Mouse (Mus musculus) heart, embryonic 14.5 days (tissue): ENCODE data around the gene Ear10. TPM values are rescaled to one million over a fixed set of nuclear protein-coding genes. Genes with fewer than 3 reads are reported as not detected.
"Not testable (repeated sequence)": the region's sequence is repeated elsewhere in the genome, so short reads cannot be mapped to it uniquely, and the experiment has no call there.

Experiments used
- ATAC-seq: fragments of 200-750 bp; cut with Nextera tagmentation; 2 replicates; pipeline ENCODE4 v1.8.0; 2017; ENCODE audit warnings: low read depth, moderate TSS enrichment; ENCODE audit not compliant: insufficient number of reproducible peaks, insufficient read depth, low FRiP score
- H3K27ac ChIP-seq, 2 experiments: fragments of 200-500 bp in 1 of 2; fragments of 300-500 bp in 1 of 2; sonication (generic) in 1 of 2; replicated peaks in 1 of 2; 2 replicates each; pipeline ENCODE4 v1.5.1; 2012 to 2014; ENCODE audit warnings: low read depth in 2 of 2, low read length in 2 of 2, control low read depth in 1 of 2, mild to moderate bottlenecking in 1 of 2, mixed read lengths in 1 of 2; ENCODE audit not compliant: control insufficient read depth in 1 of 2, insufficient read depth in 1 of 2
- H3K27me3 ChIP-seq: fragments of 300-500 bp; sonication (generic); 2 replicates; pipeline ENCODE4 v1.6.1; 2014; ENCODE audit warnings: mild to moderate bottlenecking, low read length, control low read depth; ENCODE audit not compliant: control insufficient read depth, insufficient read depth
- H3K36me3 ChIP-seq: fragments of 300-500 bp; sonication (generic); 2 replicates; pipeline ENCODE4 v1.6.1; 2014; ENCODE audit warnings: mild to moderate bottlenecking, control low read depth, low read length, mixed read lengths; ENCODE audit not compliant: control insufficient read depth, insufficient read depth
- H3K4me1 ChIP-seq, 2 experiments: fragments of 200-500 bp in 1 of 2; fragments of 300-500 bp in 1 of 2; sonication (generic) in 1 of 2; 2 replicates each; pipeline ENCODE4 v1.6.1; 2012 to 2014; ENCODE audit warnings: low read length in 2 of 2, control low read depth in 1 of 2, mixed read lengths in 1 of 2; ENCODE audit not compliant: control insufficient read depth in 2 of 2, insufficient read depth in 2 of 2
- H3K4me2 ChIP-seq: fragments of 300-500 bp; sonication (generic); 2 replicates; pipeline ENCODE4 v1.6.1; 2014; ENCODE audit warnings: mild to moderate bottlenecking, low read length
- H3K4me3 ChIP-seq, 2 experiments: fragments of 200-500 bp in 1 of 2; fragments of 300-500 bp in 1 of 2; sonication (generic) in 1 of 2; 2 replicates each; pipeline ENCODE4 v1.5.1; 2012 to 2014; ENCODE audit warnings: low read length in 2 of 2, mild to moderate bottlenecking in 2 of 2, control low read depth in 1 of 2, low read depth in 1 of 2, moderate library complexity in 1 of 2; ENCODE audit not compliant: control insufficient read depth in 1 of 2, insufficient read depth in 1 of 2
- H3K9ac ChIP-seq: fragments of 300-500 bp; sonication (generic); 2 replicates; pipeline ENCODE4 v1.6.1; 2014; ENCODE audit warnings: mild to moderate bottlenecking, low read length
- H3K9me3 ChIP-seq: fragments of 300-500 bp; sonication (generic); 2 replicates; pipeline ENCODE4 v1.6.1; 2016; ENCODE audit warnings: low read length, control low read depth; ENCODE audit not compliant: control insufficient read depth
- WGBS: fragments of 180-500 bp; shearing (Covaris S2); extraction: QIAGEN DNeasy Blood & Tissue Kit; methylation state at CpG from one replicate; pipeline ENCODE4 v1.1.7; 2014; 5-methylcytosine and 5-hydroxymethylcytosine counted together
- polyA plus RNA-seq: library from polyadenylated mRNA; unstranded; fragments of >200 nt; fragmentation: Nextera tagmentation; extraction: Ambion mirVana; gene quantifications from 2 replicates; pipeline ENCODE4 v1.2.1, GENCODE M21; 2014

Gene Ear10
- polyA plus RNA-seq, result not detected in 2 replicates

GRCm38 (mm10) chr14:43923459-43923858 is at the start of gene Ear10:
Ear10 (minus strand) TSS chr14:43923559.
- not testable (repeated sequence) for H3K4me3 ChIP-seq
- 87% methylated on average over 3 of the region's 3 CpGs for WGBS

GRCm38 (mm10) chr14:43956769-43957168 is 33.4 kb upstream of the Ear10 start, which contains the start of gene Ang5:
Ang5 (plus strand) TSS chr14:43957069.
- not testable (repeated sequence) for H3K4me3 ChIP-seq, H3K4me2 ChIP-seq, H3K9ac ChIP-seq, H3K27ac ChIP-seq, H3K36me3 ChIP-seq, H3K9me3 ChIP-seq, H3K27me3 ChIP-seq, H3K4me1 ChIP-seq, ATAC-seq
- WGBS, result no CpG with 5 or more reads among the region's 2 CpGs

More at GRCm38 (mm10) chr14:43923459-43923858, at the start of gene Ear10:
- H3K36me3 ChIP-seq, H3K4me1 ChIP-seq, H3K4me2 ChIP-seq, ATAC-seq, H3K27me3 ChIP-seq, H3K9me3 ChIP-seq, H3K9ac ChIP-seq, H3K27ac ChIP-seq: not testable (repeated sequence)

- not testable (repeated sequence) for H3K27me3 ChIP-seq, H3K9ac ChIP-seq, ATAC-seq, H3K4me1 ChIP-seq, H3K4me2 ChIP-seq, H3K4me3 ChIP-seq, H3K9me3 ChIP-seq, H3K27ac ChIP-seq, H3K36me3 ChIP-seq
- no CpG with 5 or more reads among the region's 1 CpGs for WGBS
Observed at GRCm38 (mm10) chr14:43955074-43955473, 31.7 kb upstream of the Ear10 start.

GRCm38 (mm10) chr14:43953382-43953781 is 30.0 kb upstream of the Ear10 start:
- H3K4me2 ChIP-seq, H3K27ac ChIP-seq, H3K9me3 ChIP-seq, H3K9ac ChIP-seq, H3K36me3 ChIP-seq, H3K4me1 ChIP-seq, H3K27me3 ChIP-seq, H3K4me3 ChIP-seq, ATAC-seq: not testable (repeated sequence)
- 50% methylated on average over 1 of the region's 2 CpGs for WGBS

- not testable (repeated sequence) for H3K36me3 ChIP-seq, H3K9me3 ChIP-seq, H3K4me1 ChIP-seq, H3K9ac ChIP-seq, ATAC-seq, H3K27me3 ChIP-seq, H3K4me3 ChIP-seq, H3K4me2 ChIP-seq, H3K27ac ChIP-seq
- WGBS, result 48% methylated on average over 5 of the region's 5 CpGs
Observed at GRCm38 (mm10) chr14:43933399-43933798, 10.0 kb upstream of the Ear10 start.

GRCm38 (mm10) chr14:43932991-43933390 is 9.6 kb upstream of the Ear10 start:
- H3K27ac ChIP-seq, ATAC-seq, H3K36me3 ChIP-seq, H3K4me3 ChIP-seq, H3K9ac ChIP-seq, H3K4me1 ChIP-seq, H3K9me3 ChIP-seq, H3K27me3 ChIP-seq, H3K4me2 ChIP-seq: not testable (repeated sequence)
- 14% methylated on average over 8 of the region's 8 CpGs for WGBS

GRCm38 (mm10) chr14:43925404-43925950 is 2.1 kb upstream of the Ear10 start:
- H3K27ac ChIP-seq, result peak overlapping the region; percentile 89 to 99
- H3K4me1 ChIP-seq, H3K9me3 ChIP-seq, H3K36me3 ChIP-seq, ATAC-seq, H3K27me3 ChIP-seq: not testable (repeated sequence)
- H3K4me3 ChIP-seq, result peak overlapping the region; percentile 53 to 80
- peak overlapping the region; percentile 63 for H3K4me2 ChIP-seq
- WGBS, result 3% methylated on average over 21 of the region's 21 CpGs
- peak overlapping the region; percentile 74 for H3K9ac ChIP-seq
